Mouse (Mus musculus): ENCODE measurements at regions not wholly inside any gene's neighbourhood (a gene's known extent, or its start where the extent isn't known, plus 50 kb on each side); places are given as distances from the start of the nearest gene placed in this dataset.

DNA sequence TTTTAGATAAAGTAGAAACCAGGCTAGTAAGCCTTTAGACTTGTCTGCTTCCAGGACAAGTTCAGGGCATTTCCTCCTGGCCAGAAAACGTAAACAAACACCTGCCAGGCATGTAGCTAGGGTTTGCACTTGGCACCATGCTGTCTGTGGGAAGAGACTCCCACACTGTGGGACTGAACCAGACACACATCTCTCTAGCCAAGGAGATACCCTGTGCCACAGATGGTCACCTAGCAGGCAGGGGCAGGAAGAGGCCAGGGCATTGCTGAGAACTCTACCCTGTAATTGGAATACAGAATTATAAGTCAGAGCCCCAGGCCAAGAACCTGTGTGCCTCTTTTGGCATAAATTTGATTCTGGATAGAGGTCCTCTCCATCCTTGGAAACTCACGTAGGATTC is 858.7 kb upstream of the A1bg start:
- no peak for ATAC-seq (ENCODE audit: low read depth)
- Histone ChIP-seq H3K4me1 (replicated peaks; ENCODE audit: control insufficient read depth, insufficient read depth, low read length) (no peaks in the 10 kb centered on the region), H3K4me2 (ENCODE audit: low read depth, low read length) (no peak overlapping the region), H3K36me3 (ENCODE audit: control insufficient read depth, insufficient read depth, low read length) (no peaks in the 10 kb centered on the region), H3K4me3 (ENCODE audit: low read length) (no peak overlapping the region), H3K27me3 (ENCODE audit: control insufficient read depth, insufficient read depth, low read depth, low read length) (no peaks in the 10 kb centered on the region), H3K9ac (ENCODE audit: low read length) (no peak overlapping the region), H3K27ac (ENCODE audit: low read length) (no peak overlapping the region), H3K9me3 (ENCODE audit: control insufficient read depth, low read length) (no peaks in the 10 kb centered on the region)
- WGBS = 70% methylated on average over 2 of the region's 2 CpGs

DNA sequence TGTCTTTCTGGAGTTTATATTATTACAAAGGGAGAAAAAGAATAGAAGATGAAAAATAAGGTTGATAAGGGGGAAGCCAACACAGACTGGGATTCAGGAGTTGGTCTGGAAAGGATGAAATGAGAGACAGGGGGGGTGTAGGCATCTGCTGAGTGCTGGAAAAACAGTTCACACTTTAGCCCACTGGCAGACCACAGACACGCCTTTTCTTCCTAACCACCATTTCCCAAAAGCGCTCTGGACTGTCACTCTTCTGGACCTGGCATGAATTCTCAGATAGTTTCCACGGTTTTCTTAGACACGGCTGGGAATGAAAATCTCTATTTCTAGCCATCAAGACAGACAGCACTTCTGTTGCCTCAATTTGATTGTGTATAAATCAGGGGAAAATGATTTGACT is 850.2 kb upstream of the A1bg start:
- 87% methylated on average over 4 of the region's 4 CpGs for WGBS
- Histone ChIP-seq H3K4me2 (ENCODE audit: low read depth, low read length) (no peak overlapping the region), H3K27ac (ENCODE audit: low read length) (no peak overlapping the region), H3K9ac (ENCODE audit: low read length) (no peak overlapping the region), H3K36me3 (ENCODE audit: control insufficient read depth, insufficient read depth, low read length) (no peaks in the 10 kb centered on the region), H3K27me3 (ENCODE audit: control insufficient read depth, insufficient read depth, low read depth, low read length) (no peaks in the 10 kb centered on the region), H3K9me3 (ENCODE audit: control insufficient read depth, low read length) (no peaks in the 10 kb centered on the region), H3K4me1 (replicated peaks; ENCODE audit: control insufficient read depth, insufficient read depth, low read length) (peaks cover 7% of the 10 kb centered on the region), H3K4me3 (ENCODE audit: low read length) (no peak overlapping the region)
- no peak for ATAC-seq (ENCODE audit: low read depth)

DNA sequence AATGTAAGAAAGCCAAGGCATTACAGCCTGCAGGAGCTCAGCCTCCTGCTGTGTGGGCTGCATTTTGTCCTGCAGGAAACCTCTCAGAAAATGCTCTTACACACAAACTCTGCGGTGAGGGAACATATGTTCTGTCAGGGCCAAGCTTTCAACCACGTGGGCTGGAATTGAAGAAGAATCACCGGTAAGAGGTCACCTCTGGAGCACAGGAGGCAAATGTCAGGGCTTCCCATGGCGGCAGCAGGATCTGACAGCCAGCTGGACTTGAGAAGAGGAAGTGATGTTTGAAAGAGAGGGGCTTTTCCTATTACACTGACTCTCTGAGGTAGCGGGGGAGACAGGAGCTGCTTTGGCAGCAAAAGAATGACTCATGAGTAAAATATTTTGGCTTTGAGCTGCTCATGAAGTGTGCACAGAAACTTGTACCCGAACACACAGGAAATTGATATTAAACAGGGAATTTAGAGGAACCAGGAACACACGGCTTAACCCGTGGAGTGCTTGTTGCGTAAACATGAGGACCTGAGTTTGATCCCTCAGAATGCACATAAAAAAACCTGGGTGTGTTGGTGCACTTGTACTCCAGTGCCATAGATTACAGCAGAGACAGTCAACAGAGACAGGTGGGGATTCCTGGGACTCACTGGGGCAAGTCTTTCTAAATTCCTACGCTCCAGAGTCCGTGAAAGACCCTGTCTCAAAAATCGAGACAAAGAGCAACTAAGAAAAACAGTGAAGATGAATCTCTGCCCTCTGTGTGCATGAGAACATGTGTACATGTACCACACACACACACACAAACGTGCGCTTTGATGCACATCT is 848.1 kb upstream of the A1bg start:
- H3K9ac ChIP-seq (ENCODE audit: low read length) = no peak overlapping the region
- no peak overlapping the region for H3K4me3 ChIP-seq (ENCODE audit: low read length)
- H3K36me3 ChIP-seq (ENCODE audit: control insufficient read depth, insufficient read depth, low read length) = no peaks in the 10 kb centered on the region
- peak; percentile 79 for ATAC-seq (ENCODE audit: low read depth)
- H3K27ac ChIP-seq (ENCODE audit: low read length) = peak overlapping the region; percentile 84
- 0 out of 2 replicates have a peak overlapping the region, but pooled peaks have one; percentile 24 for H3K4me2 ChIP-seq (ENCODE audit: low read depth, low read length)
- no peaks in the 10 kb centered on the region for H3K9me3 ChIP-seq (ENCODE audit: control insufficient read depth, low read length)
- peaks cover 12% of the 10 kb centered on the region for H3K4me1 ChIP-seq (replicated peaks; ENCODE audit: control insufficient read depth, insufficient read depth, low read length)
- no peaks in the 10 kb centered on the region for H3K27me3 ChIP-seq (ENCODE audit: control insufficient read depth, insufficient read depth, low read depth, low read length)
- WGBS = 34% methylated on average over 14 of the region's 14 CpGs

DNA sequence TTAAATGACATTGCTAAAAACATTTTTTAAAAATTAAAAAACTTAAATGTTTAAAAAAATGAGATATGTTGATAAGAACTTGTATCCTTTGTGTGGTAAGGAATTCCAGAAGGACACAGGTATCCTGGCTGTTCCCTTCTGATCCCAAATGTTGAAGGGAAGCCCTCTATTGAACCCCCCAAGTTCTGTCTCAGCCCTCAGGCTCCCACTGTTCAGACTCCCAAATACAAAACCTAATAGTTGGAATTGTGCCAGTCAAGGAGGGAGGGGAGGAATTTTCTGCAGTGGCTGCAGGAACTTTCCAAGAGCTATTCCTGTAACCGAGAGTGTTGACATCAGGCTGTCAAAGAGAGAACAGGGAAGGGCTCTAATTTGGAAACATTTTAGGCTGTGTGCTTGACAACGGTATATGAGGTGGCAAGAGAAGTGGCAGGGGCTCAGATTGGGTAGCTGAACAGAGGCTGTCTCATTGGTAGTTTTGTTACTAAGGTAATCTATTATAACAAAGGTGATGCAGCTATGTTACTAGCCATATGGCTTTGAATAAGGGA is 843.8 kb upstream of the A1bg start:
- H3K4me2 ChIP-seq (ENCODE audit: low read depth, low read length) = no peak overlapping the region
- H3K4me3 ChIP-seq (ENCODE audit: low read length) = no peak overlapping the region
- no peaks in the 10 kb centered on the region for H3K36me3 ChIP-seq (ENCODE audit: control insufficient read depth, insufficient read depth, low read length)
- no peak overlapping the region for H3K27ac ChIP-seq (ENCODE audit: low read length)
- H3K27me3 ChIP-seq (ENCODE audit: control insufficient read depth, insufficient read depth, low read depth, low read length) = no peaks in the 10 kb centered on the region
- H3K9me3 ChIP-seq (ENCODE audit: control insufficient read depth, low read length) = no peaks in the 10 kb centered on the region
- WGBS = 2% methylated on average over 2 of the region's 2 CpGs
- peak; percentile 47; the same call in 1 of the 2 replicates for ATAC-seq (ENCODE audit: low read depth)
- no peak overlapping the region for H3K9ac ChIP-seq (ENCODE audit: low read length)
- peaks cover 12% of the 10 kb centered on the region for H3K4me1 ChIP-seq (replicated peaks; ENCODE audit: control insufficient read depth, insufficient read depth, low read length)

DNA sequence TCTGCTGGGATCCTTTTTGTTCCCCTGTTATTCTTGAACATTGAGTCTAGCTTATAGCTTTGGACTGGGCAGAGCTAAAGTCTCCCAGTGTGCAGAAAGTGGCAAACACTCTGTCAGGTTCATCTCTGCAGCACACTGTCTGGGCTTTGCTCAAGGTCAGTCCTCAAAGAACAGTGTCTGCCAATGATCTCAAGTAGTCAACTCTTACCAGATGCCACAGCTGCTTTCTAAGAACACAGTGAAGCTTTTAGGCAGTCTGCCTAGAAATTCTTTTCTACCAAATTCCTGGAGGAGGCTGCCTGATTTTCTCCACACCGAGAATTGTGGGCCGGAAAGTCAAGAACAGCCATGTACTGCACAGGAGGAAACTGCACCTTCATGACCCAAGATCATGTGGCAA is 831.0 kb upstream of the A1bg start:
- no peak for ATAC-seq (ENCODE audit: low read depth)
- H3K27ac ChIP-seq (ENCODE audit: low read length) = no peak overlapping the region

DNA sequence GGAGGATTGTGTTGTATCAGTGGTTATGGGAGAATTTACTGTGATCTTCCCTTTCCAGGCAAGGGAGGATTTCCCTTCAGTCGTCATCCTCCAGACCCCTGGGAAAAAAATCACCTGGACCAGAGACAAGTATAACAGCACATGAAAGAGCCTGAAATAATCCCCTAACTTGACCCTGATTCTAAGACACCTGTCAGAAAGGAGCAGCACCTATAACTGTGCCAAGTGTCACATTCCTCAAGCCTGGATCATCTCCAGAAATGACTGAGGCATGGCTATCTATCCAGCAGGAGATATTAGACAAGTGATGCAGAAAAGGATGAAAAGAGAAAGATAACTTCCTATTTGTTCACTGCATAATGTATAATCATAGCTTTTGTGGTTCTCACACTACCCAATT is 800.9 kb upstream of the A1bg start:
- no peaks in the 10 kb centered on the region for H3K36me3 ChIP-seq (ENCODE audit: control insufficient read depth, insufficient read depth, low read length)
- H3K4me2 ChIP-seq (ENCODE audit: low read depth, low read length) = no peak overlapping the region
- no peak overlapping the region for H3K4me3 ChIP-seq (ENCODE audit: low read length)
- WGBS = 22% methylated on average over 1 of the region's 1 CpGs
- H3K27me3 ChIP-seq (ENCODE audit: control insufficient read depth, insufficient read depth, low read depth, low read length) = no peaks in the 10 kb centered on the region
- H3K27ac ChIP-seq (ENCODE audit: low read length) = no peak overlapping the region
- no peaks in the 10 kb centered on the region for H3K4me1 ChIP-seq (replicated peaks; ENCODE audit: control insufficient read depth, insufficient read depth, low read length)
- no peaks in the 10 kb centered on the region for H3K9me3 ChIP-seq (ENCODE audit: control insufficient read depth, low read length)
- ATAC-seq (ENCODE audit: low read depth) = no peak
- no peak overlapping the region for H3K9ac ChIP-seq (ENCODE audit: low read length)

More for the DNA sequence above, 831.0 kb upstream of the A1bg start:
- WGBS = 52% methylated on average over 2 of the region's 2 CpGs
- Histone ChIP-seq H3K9me3 (ENCODE audit: control insufficient read depth, low read length) (no peaks in the 10 kb centered on the region), H3K36me3 (ENCODE audit: control insufficient read depth, insufficient read depth, low read length) (no peaks in the 10 kb centered on the region), H3K4me1 (replicated peaks; ENCODE audit: control insufficient read depth, insufficient read depth, low read length) (no peaks in the 10 kb centered on the region), H3K4me3 (ENCODE audit: low read length) (no peak overlapping the region), H3K9ac (ENCODE audit: low read length) (no peak overlapping the region), H3K27me3 (ENCODE audit: control insufficient read depth, insufficient read depth, low read depth, low read length) (no peaks in the 10 kb centered on the region), H3K4me2 (ENCODE audit: low read depth, low read length) (no peak overlapping the region)

DNA sequence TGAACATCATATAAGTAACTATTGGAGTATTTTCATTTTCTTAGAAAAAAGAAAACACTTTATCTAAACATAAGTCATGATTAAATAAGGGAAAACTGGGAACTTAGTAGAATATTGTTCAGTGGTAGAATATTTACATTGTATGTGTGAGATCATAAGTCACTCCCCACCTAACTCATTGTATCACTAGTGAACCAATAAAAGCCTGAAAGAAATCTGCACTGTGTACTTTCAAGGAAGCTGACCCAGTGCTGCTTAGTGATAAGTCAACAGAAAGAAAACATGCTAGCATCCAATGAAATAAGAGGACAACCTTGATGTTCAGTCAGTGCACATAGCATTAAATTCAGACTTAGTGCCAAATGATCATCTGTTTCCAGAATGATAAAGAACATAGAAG is 795.7 kb upstream of the A1bg start:
- H3K4me2 ChIP-seq (ENCODE audit: low read depth, low read length) = no peak overlapping the region
- no peaks in the 10 kb centered on the region for H3K27me3 ChIP-seq (ENCODE audit: control insufficient read depth, insufficient read depth, low read depth, low read length)
- H3K27ac ChIP-seq (ENCODE audit: low read length) = no peak overlapping the region
- no peaks in the 10 kb centered on the region for H3K36me3 ChIP-seq (ENCODE audit: control insufficient read depth, insufficient read depth, low read length)
- H3K4me3 ChIP-seq (ENCODE audit: low read length) = no peak overlapping the region
- H3K9me3 ChIP-seq (ENCODE audit: control insufficient read depth, low read length) = no peaks in the 10 kb centered on the region
- H3K9ac ChIP-seq (ENCODE audit: low read length) = no peak overlapping the region
- no peak for ATAC-seq (ENCODE audit: low read depth)
- H3K4me1 ChIP-seq (replicated peaks; ENCODE audit: control insufficient read depth, insufficient read depth, low read length) = peaks cover 6% of the 10 kb centered on the region; the same call in 1 of the 2 replicates

DNA sequence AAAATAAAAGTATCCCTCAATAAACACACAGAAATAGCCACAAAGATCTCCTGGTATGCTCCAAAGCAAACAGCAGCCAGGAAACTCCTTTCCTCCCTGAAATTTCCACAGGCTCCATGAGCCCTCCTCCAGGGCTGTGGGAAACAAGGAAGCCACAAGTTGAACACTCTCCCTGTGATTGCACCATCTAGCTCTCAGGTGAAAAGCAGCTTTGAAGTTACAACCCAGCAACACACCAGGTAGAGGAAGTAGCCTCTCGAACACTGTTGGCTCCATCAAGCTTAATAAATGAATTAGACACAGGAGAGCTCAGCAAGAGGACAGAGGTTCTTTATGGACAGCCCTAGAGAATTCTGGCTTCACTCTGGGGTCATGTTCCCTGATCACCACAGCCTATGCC is 794.4 kb upstream of the A1bg start:
- H3K4me1 ChIP-seq (replicated peaks; ENCODE audit: control insufficient read depth, insufficient read depth, low read length) = peaks cover 7% of the 10 kb centered on the region; the same call in 1 of the 2 replicates
- H3K9ac ChIP-seq (ENCODE audit: low read length) = no peak overlapping the region
- no peak overlapping the region for H3K27ac ChIP-seq (ENCODE audit: low read length)
- no peaks in the 10 kb centered on the region for H3K36me3 ChIP-seq (ENCODE audit: control insufficient read depth, insufficient read depth, low read length)
- no peak overlapping the region for H3K4me3 ChIP-seq (ENCODE audit: low read length)
- 52% methylated on average over 1 of the region's 1 CpGs for WGBS
- H3K27me3 ChIP-seq (ENCODE audit: control insufficient read depth, insufficient read depth, low read depth, low read length) = no peaks in the 10 kb centered on the region
- H3K4me2 ChIP-seq (ENCODE audit: low read depth, low read length) = no peak overlapping the region
- ATAC-seq (ENCODE audit: low read depth) = peak; percentile 47; the same call in 1 of the 2 replicates
- H3K9me3 ChIP-seq (ENCODE audit: control insufficient read depth, low read length) = no peaks in the 10 kb centered on the region

DNA sequence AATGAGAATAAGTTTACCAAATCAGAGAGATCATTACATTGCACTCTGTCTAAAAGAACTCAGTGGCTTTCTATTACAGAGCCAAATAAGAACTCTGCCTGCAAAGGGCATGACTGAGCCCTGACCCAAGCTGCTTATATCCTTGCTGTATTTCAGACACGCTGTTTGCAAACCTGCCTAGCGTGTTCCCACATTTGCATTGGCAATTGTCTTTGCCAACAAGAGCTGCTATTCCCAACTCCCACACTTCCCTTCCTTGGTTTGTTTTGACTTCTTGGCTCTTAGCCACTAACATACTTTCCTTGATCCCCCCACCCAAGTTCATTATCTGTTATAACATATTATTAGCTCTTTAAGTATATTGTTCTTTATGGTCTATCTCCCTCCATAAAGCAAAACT is 791.1 kb upstream of the A1bg start:
- 26% methylated on average over 2 of the region's 2 CpGs for WGBS
- no peak overlapping the region for H3K4me2 ChIP-seq (ENCODE audit: low read depth, low read length)
- H3K27ac ChIP-seq (ENCODE audit: low read length) = no peak overlapping the region
- H3K4me3 ChIP-seq (ENCODE audit: low read length) = no peak overlapping the region
- 0 out of 2 replicates have a peak, but pooled peaks have one; percentile 26 for ATAC-seq (ENCODE audit: low read depth)
- peaks cover 7% of the 10 kb centered on the region; the same call in 1 of the 2 replicates for H3K4me1 ChIP-seq (replicated peaks; ENCODE audit: control insufficient read depth, insufficient read depth, low read length)
- H3K9ac ChIP-seq (ENCODE audit: low read length) = no peak overlapping the region
- no peaks in the 10 kb centered on the region for H3K36me3 ChIP-seq (ENCODE audit: control insufficient read depth, insufficient read depth, low read length)
- no peaks in the 10 kb centered on the region for H3K27me3 ChIP-seq (ENCODE audit: control insufficient read depth, insufficient read depth, low read depth, low read length)
- no peaks in the 10 kb centered on the region for H3K9me3 ChIP-seq (ENCODE audit: control insufficient read depth, low read length)
